Mouse (Mus musculus) adrenal gland (tissue): ENCODE data around the gene Nfu1.
"Not testable (repeated sequence)": the region's sequence is repeated elsewhere in the genome, so short reads cannot be mapped to it uniquely, and the experiment has no call there.

Experiments used
- intact Hi-C: fragments of 180-260 bp; cut with DNase I; formaldehyde crosslinking; loops from one replicate; pipeline ENCODE4 v1.15.1; 2025

Gene Nfu1

DNA sequence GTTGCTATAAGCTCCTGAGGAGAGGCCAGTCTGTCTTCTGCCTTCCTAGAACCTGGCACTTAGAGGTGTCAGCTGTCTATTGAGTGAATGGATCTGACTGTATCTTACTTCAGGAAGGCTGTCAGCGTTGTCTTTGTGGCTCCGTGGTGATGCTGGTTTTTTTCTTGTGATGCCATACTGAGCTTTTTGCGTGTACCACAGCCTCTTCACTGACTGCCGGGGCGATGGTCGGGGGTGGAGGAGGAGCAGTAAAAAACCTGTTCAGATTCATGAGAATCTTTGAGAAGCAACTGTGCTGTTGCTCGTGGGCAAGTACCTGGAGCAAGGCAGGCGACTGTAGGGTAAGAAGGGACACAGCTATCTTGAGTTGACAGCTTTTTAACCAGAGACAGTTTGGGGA lies 9.8 kb downstream of the Nfu1 start:
- intact Hi-C loops, result no loop called here

DNA sequence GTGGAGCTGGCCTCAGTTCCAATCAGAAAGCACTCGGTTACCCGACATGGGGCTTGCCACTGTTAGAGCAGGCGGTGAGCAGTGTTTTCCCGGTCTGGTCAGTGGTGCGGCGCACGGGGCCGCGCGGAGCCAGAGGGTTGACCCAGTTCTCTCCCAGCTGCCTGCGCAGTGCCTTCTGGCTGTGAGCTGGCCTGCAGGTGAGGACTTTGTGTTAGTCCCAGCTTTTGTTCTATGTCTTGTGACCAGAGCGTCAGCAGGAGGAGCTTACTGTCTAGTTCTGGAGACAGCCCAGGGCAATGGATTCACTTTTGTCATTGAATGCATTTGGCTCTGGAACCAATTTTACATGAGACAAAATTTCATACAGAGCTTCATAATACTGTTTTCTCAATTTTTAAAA lies 12.8 kb downstream of the Nfu1 start:
- intact Hi-C loops, result no loop called here

- intact Hi-C loops, result no loop called here
Measured at GRCm38 (mm10) chr6:87026980-87027379, 17.9 kb downstream of the Nfu1 start.

DNA sequence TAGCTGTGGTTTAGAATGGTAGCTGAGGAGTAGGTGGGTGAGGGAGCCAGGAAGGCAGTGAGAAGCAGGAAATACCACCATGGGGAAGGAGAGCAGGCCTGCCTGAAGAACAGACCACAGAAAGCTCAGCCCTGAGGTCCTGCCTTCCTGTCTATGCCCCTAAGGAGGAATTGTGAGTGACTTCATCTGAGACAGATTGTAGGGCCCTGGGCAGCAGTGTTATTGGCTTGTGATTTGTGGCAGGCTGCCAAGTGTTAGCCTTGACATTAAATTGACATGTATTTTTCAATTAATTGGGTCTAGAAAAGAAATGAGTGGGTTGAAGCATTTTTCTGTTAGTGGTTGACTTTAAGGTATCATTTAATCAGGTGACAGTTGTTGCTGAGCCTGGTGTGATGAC lies 19.8 kb downstream of the Nfu1 start:
- intact Hi-C loops, result no loop called here

- intact Hi-C loops, result not testable (repeated sequence)
Measured at GRCm38 (mm10) chr6:87031310-87031709, 22.3 kb downstream of the Nfu1 start.

DNA sequence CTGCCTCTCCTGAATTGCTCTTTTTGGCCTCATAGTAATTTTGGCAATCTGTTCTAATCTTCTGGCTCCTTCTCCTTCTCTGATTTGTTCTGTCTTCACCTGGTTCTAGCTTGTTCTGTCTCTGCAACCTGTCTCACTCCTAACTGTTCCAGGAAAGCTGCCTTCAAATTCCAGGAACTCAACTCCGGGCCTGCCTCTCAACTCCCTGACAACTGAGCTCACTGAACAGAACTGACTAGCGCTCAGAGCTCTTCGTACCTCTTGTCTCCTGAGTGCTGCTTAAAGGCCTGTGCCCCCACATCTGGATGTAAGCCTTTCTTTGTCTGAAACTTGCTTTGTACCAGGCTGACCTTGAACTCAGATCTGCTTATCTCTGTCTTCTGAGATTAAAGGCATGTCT lies 23.4 kb downstream of the Nfu1 start:
- intact Hi-C loops, result no loop called here

DNA sequence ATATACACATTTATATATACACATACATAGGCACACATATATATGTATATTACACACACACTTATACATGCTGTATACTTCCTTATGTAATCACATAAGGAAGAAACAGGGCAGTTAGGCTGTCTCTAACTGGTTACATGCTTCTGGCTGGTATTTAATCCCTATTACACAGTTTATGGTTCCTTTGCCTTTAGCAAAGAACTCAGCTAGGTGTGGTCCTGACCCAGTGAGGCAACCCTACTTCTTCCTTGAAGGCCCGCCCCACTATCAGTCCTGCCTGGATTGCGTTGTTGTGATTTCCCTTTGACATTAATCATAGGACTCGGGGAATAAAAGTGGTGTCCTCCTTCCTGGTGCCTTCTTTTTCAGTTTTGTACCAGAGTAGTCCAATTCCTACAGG lies 25.4 kb downstream of the Nfu1 start:
- intact Hi-C loops, result no loop called here

- intact Hi-C loops, result no loop called here
Measured at GRCm38 (mm10) chr6:87037826-87038620, 29.0 kb downstream of the Nfu1 start.

GRCm38 (mm10) chr6:87039161-87039560 lies 30.1 kb downstream of the Nfu1 start:
- intact Hi-C loops, result no loop called here

DNA sequence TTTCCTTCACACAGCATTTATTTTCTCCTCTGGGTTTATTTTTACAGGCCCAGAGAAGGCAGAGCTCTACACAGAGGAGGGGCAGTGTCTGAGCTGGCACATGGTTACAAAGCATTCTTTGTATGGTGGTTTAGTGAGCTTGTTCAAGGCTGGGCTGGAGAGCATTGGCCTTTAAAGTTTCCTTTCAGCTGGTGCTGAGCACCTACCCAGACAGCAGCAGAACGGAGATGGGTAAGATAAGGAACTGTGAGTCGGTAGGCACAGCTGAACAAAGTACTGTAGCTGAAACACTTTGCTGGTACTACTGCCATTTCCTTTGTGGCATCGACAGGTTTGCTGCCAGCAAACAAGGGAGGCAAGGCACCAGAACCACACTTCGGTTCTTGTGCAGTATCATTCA lies 31.9 kb downstream of the Nfu1 start:
- intact Hi-C loops, result no loop called here

DNA sequence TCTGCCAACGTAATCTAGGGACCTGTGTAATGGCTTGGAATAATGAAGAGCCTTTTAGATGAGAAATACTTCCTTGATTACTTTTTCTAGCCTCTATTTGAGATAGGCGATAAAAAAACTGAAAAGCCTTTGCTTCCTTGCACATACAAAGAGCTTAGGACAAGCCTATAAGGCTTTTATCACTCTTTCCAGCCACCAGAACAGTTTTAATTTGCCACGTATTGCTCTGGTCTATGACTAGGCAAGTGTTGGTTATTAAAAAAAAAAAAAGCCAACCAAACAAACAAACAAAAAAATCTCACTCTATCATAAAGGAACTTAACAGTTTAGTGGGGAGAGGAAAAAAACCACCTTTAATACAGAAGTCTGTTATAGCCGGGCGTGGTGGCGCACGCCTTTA lies 32.4 kb downstream of the Nfu1 start:
- intact Hi-C loops, result no loop called here

DNA sequence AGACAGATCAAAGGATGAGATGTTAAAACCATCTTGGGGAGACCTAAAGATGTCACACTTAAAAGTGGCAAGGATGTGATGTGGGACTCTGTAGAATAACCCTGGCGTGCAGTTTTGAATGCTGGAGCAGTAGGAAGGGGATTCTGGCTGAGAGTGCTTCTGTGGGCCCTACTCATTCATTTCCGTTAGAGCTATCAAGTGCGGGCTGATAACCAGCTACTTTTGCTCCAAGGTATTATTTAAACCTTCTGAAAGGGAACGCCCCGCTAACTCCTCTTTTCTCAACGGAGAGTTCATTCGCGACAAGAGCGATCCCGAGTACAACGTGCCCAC lies 32.9 kb downstream of the Nfu1 start:
- intact Hi-C loops, result no loop called here

- intact Hi-C loops, result no loop called here
Measured at GRCm38 (mm10) chr6:87042337-87043130, 33.5 kb downstream of the Nfu1 start, which contains the start of gene Gfpt1. Gene Gfpt1, plus strand, starts transcription at chr6:87042846.

GRCm38 (mm10) chr6:87043131-87043516 lies 34.1 kb downstream of the Nfu1 start:
- intact Hi-C loops, result no loop called here

GRCm38 (mm10) chr6:87044895-87045294 lies 35.9 kb downstream of the Nfu1 start:
- intact Hi-C loops, result no loop called here

GRCm38 (mm10) chr6:87045507-87045906 lies 36.5 kb downstream of the Nfu1 start:
- intact Hi-C loops, result no loop called here

DNA sequence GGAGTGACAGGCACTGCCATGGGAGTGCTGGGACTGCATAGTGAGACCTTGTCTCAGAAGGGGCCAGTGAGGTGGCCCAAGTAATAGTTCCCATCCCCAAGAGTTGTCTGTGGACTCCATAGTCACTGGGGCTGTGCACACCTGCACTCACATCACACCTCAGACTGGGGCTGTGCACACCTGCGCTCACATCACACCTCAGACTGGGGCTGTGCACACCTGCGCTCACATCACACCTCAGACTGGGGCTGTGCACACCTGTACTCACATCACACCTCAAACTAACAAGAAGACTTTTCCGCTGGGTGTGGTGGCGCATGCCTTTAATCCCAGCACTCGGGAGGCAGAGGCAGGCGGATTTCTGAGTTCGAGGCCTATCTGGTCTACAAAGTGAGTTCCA lies 39.7 kb downstream of the Nfu1 start:
- intact Hi-C loops, result not testable (repeated sequence)

GRCm38 (mm10) chr6:87051886-87052425 lies 42.9 kb downstream of the Nfu1 start:
- intact Hi-C loops, result no loop called here

DNA sequence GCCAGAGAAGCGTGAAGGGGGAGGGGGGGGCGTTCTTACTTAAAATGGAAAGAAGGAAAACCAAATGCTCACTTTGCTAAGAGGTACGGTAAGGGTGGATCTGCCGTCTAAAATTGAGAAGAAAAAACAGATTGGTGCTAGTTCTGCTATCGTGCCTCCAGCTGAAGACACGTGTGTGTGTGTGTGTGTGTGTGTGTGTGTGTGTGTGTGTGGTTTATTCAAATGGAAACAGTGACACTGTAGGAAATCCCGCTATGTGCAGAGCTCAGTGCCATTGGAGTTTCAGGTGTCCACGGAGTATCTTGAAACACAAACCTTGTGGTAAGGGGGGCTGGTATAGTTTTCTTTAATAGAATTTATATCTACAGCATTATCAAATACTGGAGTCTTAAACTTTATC lies 45.2 kb downstream of the Nfu1 start:
- intact Hi-C loops, result no loop called here

GRCm38 (mm10) chr6:87059754-87060153 lies 50.7 kb downstream of the Nfu1 start:
- intact Hi-C loops, result no loop called here

- intact Hi-C loops, result no loop called here
Measured at GRCm38 (mm10) chr6:87063586-87063985, 54.5 kb downstream of the Nfu1 start.

DNA sequence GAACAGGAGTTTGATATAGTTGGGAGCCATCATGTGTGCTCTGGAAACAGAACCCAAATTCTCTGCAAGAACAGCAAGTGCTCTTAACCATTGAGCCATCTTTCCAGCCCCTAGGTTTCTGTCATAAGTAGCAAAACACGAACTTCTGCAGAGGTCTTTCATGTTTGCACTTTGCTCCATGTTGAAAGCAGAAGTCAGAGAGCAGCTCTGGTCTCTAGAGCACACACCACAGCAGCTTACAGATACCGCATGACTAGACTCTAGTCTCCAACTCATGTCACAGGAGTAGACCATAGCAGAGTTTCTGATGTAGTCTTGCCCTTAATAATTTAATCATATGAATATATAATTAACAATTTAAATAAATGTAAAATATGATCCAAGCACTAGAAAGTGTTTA lies 59.2 kb downstream of the Nfu1 start:
- intact Hi-C loops, result no loop called here
